Mouse (Mus musculus) liver, embryonic 15.5 days (tissue): ENCODE measurements at regions not wholly inside any gene's neighbourhood (a gene's known extent, or its start where the extent isn't known, plus 50 kb on each side); places are given as distances from the start of the nearest gene placed in this dataset.

Experiments used
- ATAC-seq: fragments of 200-750 bp; cut with Nextera tagmentation; 2 replicates; pipeline ENCODE4 v1.8.0; 2017; ENCODE audit warnings: moderate number of reproducible peaks, mild to moderate bottlenecking, moderate library complexity; ENCODE audit not compliant: insufficient read depth
- H3K27ac ChIP-seq: fragments of 300-500 bp; sonication (generic); replicated peaks from 2 replicates; pipeline ENCODE4 v1.5.1; 2015; ENCODE audit warnings: mild to moderate bottlenecking, inconsistent platforms
- H3K27me3 ChIP-seq: fragments of 300-500 bp; sonication (generic); 2 replicates; pipeline ENCODE4 v1.6.1; 2015; ENCODE audit warnings: mild to moderate bottlenecking, inconsistent platforms
- H3K36me3 ChIP-seq: fragments of 300-500 bp; sonication (generic); replicated peaks from 2 replicates; pipeline ENCODE4 v1.6.1; 2015; ENCODE audit warnings: moderate library complexity, mild to moderate bottlenecking, inconsistent platforms
- H3K4me1 ChIP-seq: fragments of 300-500 bp; sonication (generic); replicated peaks from 2 replicates; pipeline ENCODE4 v1.6.1; 2015; ENCODE audit warnings: inconsistent platforms
- H3K4me2 ChIP-seq: fragments of 300-500 bp; sonication (generic); 2 replicates; pipeline ENCODE4 v1.6.1; 2015; ENCODE audit warnings: moderate library complexity, mild to moderate bottlenecking, inconsistent platforms
- H3K4me3 ChIP-seq: fragments of 300-500 bp; sonication (generic); replicated peaks from 2 replicates; pipeline ENCODE4 v1.5.1; 2015; ENCODE audit warnings: mild to moderate bottlenecking, inconsistent platforms
- H3K9ac ChIP-seq: fragments of 300-500 bp; sonication (generic); 2 replicates; pipeline ENCODE4 v1.6.1; 2015; ENCODE audit warnings: moderate library complexity, mild to moderate bottlenecking, inconsistent platforms
- H3K9me3 ChIP-seq: fragments of 300-500 bp; sonication (generic); replicated peaks from 2 replicates; pipeline ENCODE4 v1.6.1; 2016; ENCODE audit warnings: inconsistent platforms
- WGBS: fragments of 180-500 bp; shearing (Covaris S2); methylation state at CpG from one replicate; pipeline ENCODE4 v1.1.7; 2015; ENCODE audit warnings: mixed read lengths; ENCODE audit not compliant: insufficient replicate concordance; 5-methylcytosine and 5-hydroxymethylcytosine counted together

- Histone ChIP-seq H3K9ac (no peak overlapping the region), H3K4me1 (no peaks in the 10 kb centered on the region), H3K27me3 (peaks cover 10% of the 10 kb centered on the region; the same call in 1 of the 2 replicates), H3K9me3 (no peaks in the 10 kb centered on the region), H3K4me3 (no peak overlapping the region), H3K27ac (no peak overlapping the region), H3K36me3 (no peaks in the 10 kb centered on the region), H3K4me2 (no peak overlapping the region)
- WGBS: 35% methylated on average over 5 of the region's 5 CpGs
- ATAC-seq: no peak
These were observed 55.4 kb downstream of the Pja1 start for GRCm38 (mm10) chrX:99415701-99416100.

GRCm38 (mm10) chrX:99410942-99411341 lies 60.1 kb downstream of the Pja1 start:
- no peak for ATAC-seq

GRCm38 (mm10) chrX:99409858-99410257 lies 61.2 kb downstream of the Pja1 start:
- 62% methylated on average over 10 of the region's 10 CpGs for WGBS
- H3K9me3 ChIP-seq: no peaks in the 10 kb centered on the region
- H3K36me3 ChIP-seq: no peaks in the 10 kb centered on the region
- ATAC-seq: no peak
- no peak overlapping the region for H3K27ac ChIP-seq
- no peak overlapping the region for H3K9ac ChIP-seq
- no peak overlapping the region for H3K4me3 ChIP-seq
- H3K27me3 ChIP-seq: 0 out of 2 replicates have a peak, but pooled peaks cover 4% of the 10 kb centered on the region
- H3K4me2 ChIP-seq: no peak overlapping the region
- H3K4me1 ChIP-seq: no peaks in the 10 kb centered on the region

More at GRCm38 (mm10) chrX:99410942-99411341, 60.1 kb downstream of the Pja1 start:
- H3K9ac ChIP-seq: no peak overlapping the region
- 58% methylated on average over 3 of the region's 3 CpGs for WGBS
- H3K36me3 ChIP-seq: no peaks in the 10 kb centered on the region
- no peaks in the 10 kb centered on the region for H3K9me3 ChIP-seq
- H3K27ac ChIP-seq: no peak overlapping the region
- H3K4me3 ChIP-seq: no peak overlapping the region
- no peaks in the 10 kb centered on the region for H3K4me1 ChIP-seq
- no peak overlapping the region for H3K4me2 ChIP-seq
- peaks cover 6% of the 10 kb centered on the region; the same call in 1 of the 2 replicates for H3K27me3 ChIP-seq

- peaks cover 4% of the 10 kb centered on the region; the same call in 1 of the 2 replicates for H3K27me3 ChIP-seq
- ATAC-seq: no peak
- H3K9ac ChIP-seq: no peak overlapping the region
- no peak overlapping the region for H3K4me3 ChIP-seq
- H3K4me2 ChIP-seq: no peak overlapping the region
- no peak overlapping the region for H3K27ac ChIP-seq
- 69% methylated on average over 5 of the region's 5 CpGs for WGBS
- H3K4me1 ChIP-seq: no peaks in the 10 kb centered on the region
- H3K9me3 ChIP-seq: no peaks in the 10 kb centered on the region
- no peaks in the 10 kb centered on the region for H3K36me3 ChIP-seq
These were observed 61.7 kb downstream of the Pja1 start for GRCm38 (mm10) chrX:99409331-99409730.

- H3K36me3 ChIP-seq: no peaks in the 10 kb centered on the region
- H3K9me3 ChIP-seq: no peaks in the 10 kb centered on the region
- no peak overlapping the region for H3K27ac ChIP-seq
- no peak overlapping the region for H3K4me3 ChIP-seq
- peaks cover 4% of the 10 kb centered on the region; the same call in 1 of the 2 replicates for H3K27me3 ChIP-seq
- H3K4me1 ChIP-seq: no peaks in the 10 kb centered on the region
- ATAC-seq: no peak
- no peak overlapping the region for H3K9ac ChIP-seq
- 48% methylated on average over 6 of the region's 6 CpGs for WGBS
- H3K4me2 ChIP-seq: no peak overlapping the region
These were observed 62.3 kb downstream of the Pja1 start for GRCm38 (mm10) chrX:99408804-99409203.

GRCm38 (mm10) chrX:99405843-99406242 lies 65.2 kb downstream of the Pja1 start:
- H3K9ac ChIP-seq: no peak overlapping the region
- no peak overlapping the region for H3K4me2 ChIP-seq
- H3K27ac ChIP-seq: no peak overlapping the region
- H3K4me3 ChIP-seq: no peak overlapping the region
- H3K36me3 ChIP-seq: no peaks in the 10 kb centered on the region
- ATAC-seq: no peak
- no peaks in the 10 kb centered on the region for H3K9me3 ChIP-seq
- H3K27me3 ChIP-seq: no peaks in the 10 kb centered on the region; the same call in 1 of the 2 replicates
- 34% methylated on average over 8 of the region's 8 CpGs for WGBS
- H3K4me1 ChIP-seq: no peaks in the 10 kb centered on the region

- 74% methylated on average over 5 of the region's 6 CpGs for WGBS
- Histone ChIP-seq H3K27me3 (peaks cover 10% of the 10 kb centered on the region; the same call in 1 of the 2 replicates), H3K4me1 (no peaks in the 10 kb centered on the region), H3K4me3 (no peak overlapping the region), H3K4me2 (no peak overlapping the region), H3K36me3 (no peaks in the 10 kb centered on the region), H3K9ac (no peak overlapping the region), H3K9me3 (no peaks in the 10 kb centered on the region), H3K27ac (no peak overlapping the region)
- ATAC-seq: no peak
These were observed 67.4 kb downstream of the Pja1 start for GRCm38 (mm10) chrX:99403521-99404149.

GRCm38 (mm10) chrX:99402841-99403520 lies 68.1 kb downstream of the Pja1 start:
- WGBS: 51% methylated on average over 9 of the region's 9 CpGs
- Histone ChIP-seq H3K4me3 (no peak overlapping the region), H3K9ac (no peak overlapping the region), H3K27ac (no peak overlapping the region), H3K4me1 (no peaks in the 10 kb centered on the region), H3K27me3 (peaks cover 10% of the 10 kb centered on the region; the same call in 1 of the 2 replicates), H3K4me2 (no peak overlapping the region), H3K9me3 (no peaks in the 10 kb centered on the region), H3K36me3 (no peaks in the 10 kb centered on the region)
- no peak for ATAC-seq

GRCm38 (mm10) chrX:99397344-99397743 lies 73.7 kb downstream of the Pja1 start:
- WGBS: 48% methylated on average over 8 of the region's 8 CpGs

GRCm38 (mm10) chrX:99396180-99396579 lies 74.9 kb downstream of the Pja1 start:
- Histone ChIP-seq H3K36me3 (no peaks in the 10 kb centered on the region), H3K27me3 (peaks cover 24% of the 10 kb centered on the region), H3K9ac (no peak overlapping the region), H3K4me3 (no peak overlapping the region), H3K4me2 (no peak overlapping the region), H3K27ac (no peak overlapping the region), H3K4me1 (no peaks in the 10 kb centered on the region), H3K9me3 (no peaks in the 10 kb centered on the region)
- no peak for ATAC-seq
- 73% methylated on average over 6 of the region's 6 CpGs for WGBS

More at GRCm38 (mm10) chrX:99397344-99397743, 73.7 kb downstream of the Pja1 start:
- no peak overlapping the region for H3K4me2 ChIP-seq
- H3K4me3 ChIP-seq: no peak overlapping the region
- H3K9me3 ChIP-seq: no peaks in the 10 kb centered on the region
- no peak overlapping the region for H3K9ac ChIP-seq
- H3K4me1 ChIP-seq: no peaks in the 10 kb centered on the region
- H3K27me3 ChIP-seq: peaks cover 21% of the 10 kb centered on the region
- ATAC-seq: no peak
- no peak overlapping the region for H3K27ac ChIP-seq
- H3K36me3 ChIP-seq: no peaks in the 10 kb centered on the region

GRCm38 (mm10) chrX:99395067-99395466 lies 76.0 kb downstream of the Pja1 start:
- no peak for ATAC-seq
- Histone ChIP-seq H3K27ac (no peak overlapping the region), H3K4me2 (no peak overlapping the region), H3K36me3 (no peaks in the 10 kb centered on the region), H3K9me3 (no peaks in the 10 kb centered on the region), H3K27me3 (peaks cover 22% of the 10 kb centered on the region), H3K4me3 (no peak overlapping the region), H3K4me1 (no peaks in the 10 kb centered on the region), H3K9ac (no peak overlapping the region)
- WGBS: 69% methylated on average over 3 of the region's 3 CpGs
